Mouse (Mus musculus): ENCODE data around the gene Rft1. TPM values are rescaled to one million over a fixed set of nuclear protein-coding genes. Genes with fewer than 3 reads are reported as not detected.

The Rft1 gene
- total RNA-seq, 1 experiment = 15.7 TPM

DNA sequence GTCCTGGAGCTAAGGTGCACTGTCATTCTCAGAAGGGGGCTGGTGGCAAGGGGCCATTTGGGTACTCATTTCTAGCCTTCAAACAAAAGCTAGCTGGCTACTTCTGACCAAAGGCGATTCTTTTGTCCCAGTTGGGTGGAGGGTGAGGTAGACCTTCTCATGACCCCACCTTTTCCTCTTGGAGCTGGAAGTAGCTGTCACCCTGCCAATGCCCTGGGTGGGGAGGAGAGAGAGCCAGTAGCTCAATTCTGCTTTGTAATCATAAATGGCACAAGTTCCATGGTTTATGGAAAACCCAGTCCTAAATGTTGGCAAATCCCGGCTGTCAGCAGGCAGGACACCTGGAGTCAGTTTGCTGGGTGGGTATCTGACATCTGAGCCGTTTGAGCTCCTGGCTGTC is 11.9 kb downstream of the Rft1 start:
- in situ Hi-C loops (cut with MboI; ENCODE audit: low sequenced_read_pairs in 2 of 2, unreplicated experiment in 2 of 2) = no loop called here
- TF ChIP-seq CHD2 (IDR thresholded peaks at IDR 0.05; ENCODE audit: low read depth, low read length) (no peak), MAFK (IDR thresholded peaks at IDR 0.05; ENCODE audit: insufficient read depth, low read depth, low read length) (no peak), ZNF384 (IDR thresholded peaks at IDR 0.05; ENCODE audit: low read depth, low read length) (no peak), ZC3H11A (IDR thresholded peaks at IDR 0.05; ENCODE audit: borderline replicate concordance, low read depth, low read length) (no peak), HCFC1 (IDR thresholded peaks at IDR 0.05; ENCODE audit: borderline replicate concordance, insufficient read depth, low read length) (no peak)
- H3K9ac ChIP-seq (ENCODE audit: insufficient read depth, low read depth, low read length, poor library complexity, severe bottlenecking) = no peak overlapping the region
- H3K27ac ChIP-seq (ENCODE audit: insufficient read depth, low read depth, low read length, poor library complexity, severe bottlenecking) = no peak overlapping the region
- peaks cover 0 to 2% of the 10 kb centered on the region in 2 experiments; a peak in 1 of 4 replicates for H3K4me1 ChIP-seq (ENCODE audit: control insufficient read depth in 2 of 2, insufficient read depth in 2 of 2, low read length in 2 of 2, poor library complexity in 1 of 2)
- H3K9me3 ChIP-seq (ENCODE audit: control insufficient read depth, insufficient read depth, low read depth, low read length) = no peaks in the 10 kb centered on the region
- no peak overlapping the region for H3K4me3 ChIP-seq (ENCODE audit: insufficient read depth in 1 of 2, low read depth in 1 of 2, low read length in 2 of 2, poor library complexity in 1 of 2, severe bottlenecking in 1 of 2)
- DNase-seq (ENCODE audit: low read depth, low spot score) = no peak
- H3K36me3 ChIP-seq (ENCODE audit: control insufficient read depth, insufficient read depth, low read length, poor library complexity, severe bottlenecking) = peaks cover 27% of the 10 kb centered on the region; the same call in 1 of the 2 replicates

- in situ Hi-C loops (cut with MboI; ENCODE audit: low sequenced_read_pairs in 2 of 2, unreplicated experiment in 2 of 2) = no loop called here
- Histone ChIP-seq H3K9ac (ENCODE audit: insufficient read depth, low read depth, low read length, poor library complexity, severe bottlenecking) (no peak overlapping the region), H3K4me1 (ENCODE audit: control insufficient read depth in 2 of 2, insufficient read depth in 2 of 2, low read length in 2 of 2, poor library complexity in 1 of 2) (peaks cover 0 to 3% of the 10 kb centered on the region in 2 experiments; a peak in 1 of 4 replicates), H3K4me3 (ENCODE audit: insufficient read depth in 1 of 2, low read depth in 1 of 2, low read length in 2 of 2, poor library complexity in 1 of 2, severe bottlenecking in 1 of 2) (no peak overlapping the region), H3K9me3 (ENCODE audit: control insufficient read depth, insufficient read depth, low read depth, low read length) (no peaks in the 10 kb centered on the region), H3K27ac (ENCODE audit: insufficient read depth, low read depth, low read length, poor library complexity, severe bottlenecking) (no peak overlapping the region), H3K36me3 (ENCODE audit: control insufficient read depth, insufficient read depth, low read length, poor library complexity, severe bottlenecking) (peaks cover 27% of the 10 kb centered on the region; the same call in 1 of the 2 replicates)
- DNase-seq (ENCODE audit: low read depth, low spot score) = no peak
- no peak for TF ChIP-seq ZC3H11A (IDR thresholded peaks at IDR 0.05; ENCODE audit: borderline replicate concordance, low read depth, low read length)
- no peak for TF ChIP-seq CHD2 (IDR thresholded peaks at IDR 0.05; ENCODE audit: low read depth, low read length)
- TF ChIP-seq MAFK (IDR thresholded peaks at IDR 0.05; ENCODE audit: insufficient read depth, low read depth, low read length) = no peak
- TF ChIP-seq HCFC1 (IDR thresholded peaks at IDR 0.05; ENCODE audit: borderline replicate concordance, insufficient read depth, low read length) = no peak
- no peak for TF ChIP-seq ZNF384 (IDR thresholded peaks at IDR 0.05; ENCODE audit: low read depth, low read length)
Measured at GRCm38 (mm10) chr14:30666604-30667003, 12.4 kb downstream of the Rft1 start.

GRCm38 (mm10) chr14:30670161-30670560 is 16.0 kb downstream of the Rft1 start:
- Histone ChIP-seq H3K9me3 (ENCODE audit: control insufficient read depth, insufficient read depth, low read depth, low read length) (no peaks in the 10 kb centered on the region), H3K27ac (ENCODE audit: insufficient read depth, low read depth, low read length, poor library complexity, severe bottlenecking) (no peak overlapping the region), H3K4me3 (ENCODE audit: insufficient read depth in 1 of 2, low read depth in 1 of 2, low read length in 2 of 2, poor library complexity in 1 of 2, severe bottlenecking in 1 of 2) (no peak overlapping the region), H3K9ac (ENCODE audit: insufficient read depth, low read depth, low read length, poor library complexity, severe bottlenecking) (no peak overlapping the region), H3K36me3 (ENCODE audit: control insufficient read depth, insufficient read depth, low read length, poor library complexity, severe bottlenecking) (peaks cover 29% of the 10 kb centered on the region; the same call in 1 of the 2 replicates), H3K4me1 (ENCODE audit: control insufficient read depth in 2 of 2, insufficient read depth in 2 of 2, low read length in 2 of 2, poor library complexity in 1 of 2) (peaks cover 0 to 3% of the 10 kb centered on the region in 2 experiments; a peak in 1 of 4 replicates)
- no peak for DNase-seq (ENCODE audit: low read depth, low spot score)
- in situ Hi-C loops (cut with MboI; ENCODE audit: low sequenced_read_pairs in 2 of 2, unreplicated experiment in 2 of 2) = no loop called here
- TF ChIP-seq HCFC1 (IDR thresholded peaks at IDR 0.05; ENCODE audit: borderline replicate concordance, insufficient read depth, low read length) (no peak), MAFK (IDR thresholded peaks at IDR 0.05; ENCODE audit: insufficient read depth, low read depth, low read length) (no peak), CHD2 (IDR thresholded peaks at IDR 0.05; ENCODE audit: low read depth, low read length) (no peak), ZC3H11A (IDR thresholded peaks at IDR 0.05; ENCODE audit: borderline replicate concordance, low read depth, low read length) (no peak), ZNF384 (IDR thresholded peaks at IDR 0.05; ENCODE audit: low read depth, low read length) (no peak)

GRCm38 (mm10) chr14:30671095-30671985 is 17.2 kb downstream of the Rft1 start:
- no peak for DNase-seq (ENCODE audit: low read depth, low spot score)
- in situ Hi-C loops (cut with MboI; ENCODE audit: low sequenced_read_pairs in 2 of 2, unreplicated experiment in 2 of 2) = no loop called here

More at GRCm38 (mm10) chr14:30671095-30671985, 17.2 kb downstream of the Rft1 start:
- Histone ChIP-seq H3K27ac (ENCODE audit: insufficient read depth, low read depth, low read length, poor library complexity, severe bottlenecking) (no peak overlapping the region), H3K36me3 (ENCODE audit: control insufficient read depth, insufficient read depth, low read length, poor library complexity, severe bottlenecking) (peaks cover 20% of the 10 kb centered on the region; the same call in 1 of the 2 replicates), H3K4me3 (ENCODE audit: insufficient read depth in 1 of 2, low read depth in 1 of 2, low read length in 2 of 2, poor library complexity in 1 of 2, severe bottlenecking in 1 of 2) (no peak overlapping the region), H3K9ac (ENCODE audit: insufficient read depth, low read depth, low read length, poor library complexity, severe bottlenecking) (no peak overlapping the region), H3K9me3 (ENCODE audit: control insufficient read depth, insufficient read depth, low read depth, low read length) (no peaks in the 10 kb centered on the region), H3K4me1 (ENCODE audit: control insufficient read depth in 2 of 2, insufficient read depth in 2 of 2, low read length in 2 of 2, poor library complexity in 1 of 2) (peaks cover 0 to 3% of the 10 kb centered on the region in 2 experiments; a peak in 1 of 4 replicates)
- TF ChIP-seq MAFK (IDR thresholded peaks at IDR 0.05; ENCODE audit: insufficient read depth, low read depth, low read length) (peak; percentile 58), CHD2 (IDR thresholded peaks at IDR 0.05; ENCODE audit: low read depth, low read length) (no peak)

All from ES-E14 (cell line).